Mouse (Mus musculus) granulocyte monocyte progenitor cell, adult 5-6 weeks (primary cell): ENCODE measurements around the gene Tmprss12. TPM values are rescaled to one million over a fixed set of nuclear protein-coding genes. Genes with fewer than 3 reads are reported as not detected.
A peak's percentile ranks its signal among the peaks of the same experiment; 100 is the strongest.
"Not testable (repeated sequence)": the region's sequence is repeated elsewhere in the genome, so short reads cannot be mapped to it uniquely, and the experiment has no call there.

Experiments
- ATAC-seq: replicated peaks from 2 replicates; pipeline ENCODE4 v1.8.0; 2016; ENCODE audit warnings: mild to moderate bottlenecking, moderate TSS enrichment, inconsistent platforms; ENCODE audit not compliant: poor library complexity, severe bottlenecking
- total RNA-seq, 2 experiments: library from RNA; stranded (forward) in 1 of 2; stranded (reverse) in 1 of 2; fragments of 200-712, 200-1000 nt in 1 of 2; fragments of >200 nt in 1 of 2; fragmentation: Nextera tagmentation in 1 of 2; gene quantifications; 2 replicates each; pipeline ENCODE4 v1.2.3; 2014 to 2017

The Tmprss12 gene
- total RNA-seq, 2 experiments from 2014 or later, result not detected

- no peak for ATAC-seq
These were observed 9.2 kb upstream of the Tmprss12 start for GRCm38 (mm10) chr15:100271411-100271810.

- ATAC-seq, result not testable (repeated sequence)
These were observed 6.8 kb upstream of the Tmprss12 start for GRCm38 (mm10) chr15:100273791-100274308.

- ATAC-seq, result no peak
These were observed 5.7 kb upstream of the Tmprss12 start for GRCm38 (mm10) chr15:100274790-100275559.

- ATAC-seq, result no peak
These were observed 4.2 kb upstream of the Tmprss12 start for GRCm38 (mm10) chr15:100276403-100276802.

- no peak for ATAC-seq
These were observed 3.1 kb upstream of the Tmprss12 start for GRCm38 (mm10) chr15:100277586-100277985.

GRCm38 (mm10) chr15:100288980-100289379 lies 8.3 kb downstream of the Tmprss12 start:
- ATAC-seq, result no peak

- ATAC-seq, result no peak
These were observed 10.2 kb downstream of the Tmprss12 start for GRCm38 (mm10) chr15:100290858-100291257.

- no peak for ATAC-seq
These were observed 11.7 kb downstream of the Tmprss12 start for GRCm38 (mm10) chr15:100292326-100292725.

- no peak for ATAC-seq
These were observed 17.2 kb downstream of the Tmprss12 start for GRCm38 (mm10) chr15:100297856-100298255.

GRCm38 (mm10) chr15:100300499-100300898 lies 19.9 kb downstream of the Tmprss12 start:
- no peak for ATAC-seq

- ATAC-seq, result no peak
These were observed 20.9 kb downstream of the Tmprss12 start for GRCm38 (mm10) chr15:100301556-100301955.

- no peak for ATAC-seq
These were observed 22.9 kb downstream of the Tmprss12 start for GRCm38 (mm10) chr15:100303428-100304018.

GRCm38 (mm10) chr15:100304019-100304991 lies 23.7 kb downstream of the Tmprss12 start, which contains the start of gene Mettl7a1:
Gene Mettl7a1, plus strand, starts transcription at chr15:100304140.
- ATAC-seq, result peak; percentile 81

- ATAC-seq, result no peak
These were observed 25.6 kb downstream of the Tmprss12 start for GRCm38 (mm10) chr15:100306201-100306600.

GRCm38 (mm10) chr15:100307438-100308096 lies 26.9 kb downstream of the Tmprss12 start:
- peak; percentile 25; the same call in 1 of the 2 replicates for ATAC-seq

GRCm38 (mm10) chr15:100312346-100312745 lies 31.7 kb downstream of the Tmprss12 start:
- ATAC-seq, result peak; percentile 48

GRCm38 (mm10) chr15:100314448-100315145 lies 34.0 kb downstream of the Tmprss12 start:
- no peak for ATAC-seq

GRCm38 (mm10) chr15:100318014-100318671 lies 37.5 kb downstream of the Tmprss12 start:
- 0 out of 2 replicates have a peak, but pooled peaks have one; percentile 24 for ATAC-seq

GRCm38 (mm10) chr15:100319884-100320283 lies 39.2 kb downstream of the Tmprss12 start:
- ATAC-seq, result no peak
